Mouse (Mus musculus) bone marrow macrophage, adult 2 months (primary cell): ENCODE data around the gene Itga2b. TPM values are rescaled to one million over a fixed set of nuclear protein-coding genes. Genes with fewer than 3 reads are reported as not detected.

Source experiments
- H3K27ac ChIP-seq: 2 replicates; pipeline ENCODE4 v1.5.1; 2012; ENCODE audit warnings: low read depth, low read length; ENCODE audit not compliant: insufficient read depth
- H3K4me1 ChIP-seq: 2 replicates; pipeline ENCODE4 v1.6.1; 2012; ENCODE audit warnings: low read length; ENCODE audit not compliant: control insufficient read depth, insufficient read depth
- H3K4me3 ChIP-seq: 2 replicates; pipeline ENCODE4 v1.5.1; 2012; ENCODE audit warnings: mild to moderate bottlenecking, low read length, moderate library complexity; ENCODE audit not compliant: insufficient read depth
- CTCF ChIP-seq: IDR thresholded peaks from 2 replicates; pipeline ENCODE4 v1.5.1; 2012; ENCODE audit warnings: low read depth, mild to moderate bottlenecking, low read length, moderate library complexity
- POLR2A ChIP-seq: IDR thresholded peaks from 2 replicates; pipeline ENCODE4 v1.6.1; 2012; ENCODE audit warnings: mild to moderate bottlenecking, low read depth, low read length, borderline replicate concordance
- polyA plus RNA-seq: library from polyadenylated mRNA; stranded (reverse); fragments of >200 nt; gene quantifications from 2 replicates; pipeline ENCODE4 v1.2.4, GENCODE M21; 2012; ENCODE audit not compliant: missing spikeins, insufficient read depth, insufficient read length

Itga2b gene
- polyA plus RNA-seq, 1 experiment: 2.5 TPM

GRCm38 (mm10) chr11:102445264-102445890 lies 24.5 kb downstream of the Itga2b start:
- TF ChIP-seq CTCF (no peak), POLR2A (no peak)
- Histone ChIP-seq H3K4me3 (no peak overlapping the region), H3K27ac (no peak overlapping the region), H3K4me1 (peaks cover 5% of the 10 kb centered on the region)

GRCm38 (mm10) chr11:102444781-102445180 lies 25.1 kb downstream of the Itga2b start:
- no peak for TF ChIP-seq CTCF
- TF ChIP-seq POLR2A: no peak
- Histone ChIP-seq H3K4me3 (no peak overlapping the region), H3K4me1 (peaks cover 9% of the 10 kb centered on the region), H3K27ac (no peak overlapping the region)

- Histone ChIP-seq H3K4me1 (peaks cover 12% of the 10 kb centered on the region), H3K27ac (no peak overlapping the region), H3K4me3 (no peak overlapping the region)
- TF ChIP-seq CTCF: no peak
- TF ChIP-seq POLR2A: no peak
These were observed 25.6 kb downstream of the Itga2b start for GRCm38 (mm10) chr11:102444321-102444720.

GRCm38 (mm10) chr11:102443740-102444139 lies 26.2 kb downstream of the Itga2b start:
- H3K4me1 ChIP-seq: peaks cover 12% of the 10 kb centered on the region
- no peak overlapping the region for H3K4me3 ChIP-seq
- H3K27ac ChIP-seq: no peak overlapping the region
- no peak for TF ChIP-seq POLR2A
- TF ChIP-seq CTCF: no peak

- TF ChIP-seq POLR2A (no peak), CTCF (no peak)
- Histone ChIP-seq H3K4me3 (no peak overlapping the region), H3K27ac (no peak overlapping the region), H3K4me1 (peaks cover 12% of the 10 kb centered on the region)
These were observed 27.8 kb downstream of the Itga2b start for GRCm38 (mm10) chr11:102442089-102442488.

GRCm38 (mm10) chr11:102441434-102441833 lies 28.5 kb downstream of the Itga2b start:
- TF ChIP-seq POLR2A (no peak), CTCF (no peak)

GRCm38 (mm10) chr11:102440255-102440654 lies 29.7 kb downstream of the Itga2b start:
- Histone ChIP-seq H3K4me1 (peaks cover 12% of the 10 kb centered on the region), H3K4me3 (no peak overlapping the region), H3K27ac (no peak overlapping the region)
- no peak for TF ChIP-seq CTCF
- no peak for TF ChIP-seq POLR2A

More at GRCm38 (mm10) chr11:102441434-102441833, 28.5 kb downstream of the Itga2b start:
- no peak overlapping the region for H3K4me3 ChIP-seq
- no peak overlapping the region for H3K27ac ChIP-seq
- peaks cover 12% of the 10 kb centered on the region for H3K4me1 ChIP-seq

- TF ChIP-seq POLR2A (no peak), CTCF (no peak)
- Histone ChIP-seq H3K4me1 (peaks cover 14% of the 10 kb centered on the region), H3K4me3 (no peak overlapping the region), H3K27ac (no peak overlapping the region)
These were observed 30.5 kb downstream of the Itga2b start for GRCm38 (mm10) chr11:102439093-102440082.

- Histone ChIP-seq H3K27ac (no peak overlapping the region), H3K4me3 (peak overlapping the region; percentile 52), H3K4me1 (peaks cover 9% of the 10 kb centered on the region)
- TF ChIP-seq CTCF (no peak), POLR2A (no peak)
These were observed 31.5 kb downstream of the Itga2b start for GRCm38 (mm10) chr11:102438212-102439092.
